Mouse (Mus musculus): ENCODE results near the gene Ran. TPM values are rescaled to one million over a fixed set of nuclear protein-coding genes. Genes with fewer than 3 reads are reported as not detected.

The Ran gene
- polyA plus RNA-seq, 1 experiment from 2014 or later: 909 TPM

DNA sequence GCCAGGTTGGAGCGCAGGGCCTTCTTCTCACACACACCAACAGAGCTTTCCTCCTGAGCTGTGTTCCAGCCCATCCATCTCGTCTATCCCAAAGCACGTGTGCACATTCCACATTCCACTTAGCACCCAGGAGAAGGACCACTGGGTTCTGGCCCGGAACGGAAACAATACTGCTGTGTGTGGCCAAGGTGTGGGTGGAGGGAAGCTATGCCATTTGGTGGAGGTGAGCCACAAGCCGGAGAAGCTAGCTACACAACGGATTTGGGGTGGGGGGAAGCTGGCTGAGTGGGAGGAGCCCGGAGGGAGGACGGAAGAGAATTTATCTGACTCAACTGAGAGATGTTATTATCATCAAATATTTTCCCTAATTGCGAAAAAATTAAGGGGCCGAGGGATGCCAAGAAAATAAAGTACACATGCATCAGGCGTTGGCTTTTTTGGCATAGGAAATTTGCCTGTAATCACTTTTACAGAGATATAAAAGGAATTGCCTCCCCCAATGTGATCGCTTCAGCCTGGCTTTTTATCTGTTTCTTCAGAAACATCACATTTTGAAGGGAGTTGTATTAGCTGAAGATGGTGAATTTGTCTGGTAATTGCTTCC, 47.5 kb downstream of the Ran start:
- H3K4me3 ChIP-seq (ENCODE audit: low read depth, low read length): no peak overlapping the region
- H3K36me3 ChIP-seq (replicated peaks; ENCODE audit: control insufficient read depth, insufficient read depth, low read depth, low read length): no peaks in the 10 kb centered on the region
- H3K27me3 ChIP-seq (ENCODE audit: control insufficient read depth, insufficient read depth, low read length): no peaks in the 10 kb centered on the region
- WGBS: 83% methylated on average over 13 of the region's 13 CpGs
- ATAC-seq (replicated peaks; ENCODE audit: insufficient number of reproducible peaks, low FRiP score, low TSS enrichment, low read depth): no peak
- no peaks in the 10 kb centered on the region; the same call in 1 of the 2 replicates for H3K4me1 ChIP-seq (ENCODE audit: control insufficient read depth, insufficient read depth, low read length)
- no peak for DNase-seq (ENCODE audit: low spot score)
- no peak overlapping the region for H3K27ac ChIP-seq (replicated peaks; ENCODE audit: low read depth, low read length)
- no peak overlapping the region for H3K9ac ChIP-seq (replicated peaks; ENCODE audit: low read length)
- H3K4me2 ChIP-seq (ENCODE audit: low read depth, low read length): no peak overlapping the region
- H3K9me3 ChIP-seq (replicated peaks; ENCODE audit: control insufficient read depth, low read length): no peaks in the 10 kb centered on the region

GRCm38 (mm10) chr5:129071761-129072280, 52.0 kb downstream of the Ran start:
- no peak overlapping the region for H3K4me3 ChIP-seq (ENCODE audit: low read depth, low read length)
- 82% methylated on average over 14 of the region's 14 CpGs for WGBS
- H3K36me3 ChIP-seq (replicated peaks; ENCODE audit: control insufficient read depth, insufficient read depth, low read depth, low read length): no peaks in the 10 kb centered on the region
- H3K9ac ChIP-seq (replicated peaks; ENCODE audit: low read length): no peak overlapping the region
- no peaks in the 10 kb centered on the region for H3K4me1 ChIP-seq (ENCODE audit: control insufficient read depth, insufficient read depth, low read length)
- no peak overlapping the region for H3K27ac ChIP-seq (replicated peaks; ENCODE audit: low read depth, low read length)
- ATAC-seq (replicated peaks; ENCODE audit: insufficient number of reproducible peaks, low FRiP score, low TSS enrichment, low read depth) (no peak), DNase-seq (ENCODE audit: low spot score) (no peak)
- H3K9me3 ChIP-seq (replicated peaks; ENCODE audit: control insufficient read depth, low read length): no peaks in the 10 kb centered on the region
- no peaks in the 10 kb centered on the region for H3K27me3 ChIP-seq (ENCODE audit: control insufficient read depth, insufficient read depth, low read length)
- no peak overlapping the region for H3K4me2 ChIP-seq (ENCODE audit: low read depth, low read length)

DNA sequence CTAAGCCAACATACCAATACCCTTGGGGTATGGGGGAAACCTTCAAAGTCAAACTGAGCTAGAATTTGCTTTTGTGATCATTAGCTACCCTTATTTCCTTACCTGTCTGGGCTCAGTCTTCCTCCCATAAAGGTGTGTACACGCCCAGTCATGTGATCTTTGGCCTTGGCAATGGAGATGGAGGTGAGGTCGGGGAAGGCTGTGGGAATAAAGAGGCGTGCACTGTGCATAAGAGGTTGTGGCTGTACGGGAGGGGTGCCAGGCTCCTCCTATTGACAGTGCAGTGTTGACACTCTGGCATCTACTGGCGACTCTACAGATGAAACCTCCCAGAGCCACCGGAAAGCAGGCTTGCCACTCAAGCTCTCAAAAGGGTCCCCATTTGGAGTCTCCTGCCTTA, 53.5 kb downstream of the Ran start:
- DNase-seq (ENCODE audit: low spot score) (no peak), ATAC-seq (replicated peaks; ENCODE audit: insufficient number of reproducible peaks, low FRiP score, low TSS enrichment, low read depth) (no peak)
- Histone ChIP-seq H3K4me3 (ENCODE audit: low read depth, low read length) (no peak overlapping the region), H3K36me3 (replicated peaks; ENCODE audit: control insufficient read depth, insufficient read depth, low read depth, low read length) (no peaks in the 10 kb centered on the region), H3K9me3 (replicated peaks; ENCODE audit: control insufficient read depth, low read length) (no peaks in the 10 kb centered on the region), H3K9ac (replicated peaks; ENCODE audit: low read length) (no peak overlapping the region), H3K4me2 (ENCODE audit: low read depth, low read length) (no peak overlapping the region), H3K4me1 (ENCODE audit: control insufficient read depth, insufficient read depth, low read length) (no peaks in the 10 kb centered on the region), H3K27ac (replicated peaks; ENCODE audit: low read depth, low read length) (no peak overlapping the region), H3K27me3 (ENCODE audit: control insufficient read depth, insufficient read depth, low read length) (no peaks in the 10 kb centered on the region)
- WGBS: 78% methylated on average over 6 of the region's 6 CpGs

Other genes with a start within 250 kb of the Ran start
- gene Rimbp2, start 66.6 kb upstream of the Ran start, polyA plus RNA-seq (2014; fragmentation: Nextera tagmentation; extraction: Ambion mirVana): 0.69 and 1.4 TPM in 2 replicates
- gene Stx2, start 11.5 kb upstream of the Ran start, polyA plus RNA-seq (2014; fragmentation: Nextera tagmentation; extraction: Ambion mirVana): 32.8 and 34.4 TPM in 2 replicates
- 0.06 TPM in 1 of 2 replicates, not detected in the other for gene Adgrd1, start 76.7 kb downstream of the Ran start, polyA plus RNA-seq (2014; fragmentation: Nextera tagmentation; extraction: Ambion mirVana)

All from embryonic facial prominence, embryonic 11.5 days (tissue).